Mouse (Mus musculus): ENCODE results near the gene Hlcs.
"Not testable (repeated sequence)": the region's sequence is repeated elsewhere in the genome, so short reads cannot be mapped to it uniquely, and the experiment has no call there.

Hlcs gene

GRCm38 (mm10) chr16:94313229-94314030 is at the start of gene Hlcs:
Gene Hlcs (minus strand): TSS chr16:94313571.
- in situ Hi-C loops (cut with MseI, MboI) = no loop called here

GRCm38 (mm10) chr16:94362174-94362873 is 49.0 kb upstream of the Hlcs start:
- in situ Hi-C loops (cut with MseI, MboI) = no loop called here

GRCm38 (mm10) chr16:94360578-94361350 is 47.4 kb upstream of the Hlcs start:
- in situ Hi-C loops (cut with MseI, MboI) = no loop called here

- in situ Hi-C loops (cut with MseI, MboI) = no loop called here
Measured at GRCm38 (mm10) chr16:94358091-94358490, 44.7 kb upstream of the Hlcs start.

- in situ Hi-C loops (cut with MseI, MboI) = no loop called here
Measured at GRCm38 (mm10) chr16:94356776-94357494, 43.6 kb upstream of the Hlcs start.

GRCm38 (mm10) chr16:94356046-94356445 is 42.7 kb upstream of the Hlcs start:
- in situ Hi-C loops (cut with MseI, MboI) = no loop called here

- in situ Hi-C loops (cut with MseI, MboI) = no loop called here
Measured at GRCm38 (mm10) chr16:94354450-94354849, 41.1 kb upstream of the Hlcs start.

- in situ Hi-C loops (cut with MseI, MboI) = no loop called here
Measured at GRCm38 (mm10) chr16:94350287-94350677, 36.9 kb upstream of the Hlcs start.

- in situ Hi-C loops (cut with MseI, MboI) = no loop called here
Measured at GRCm38 (mm10) chr16:94349588-94350286, 36.4 kb upstream of the Hlcs start.

GRCm38 (mm10) chr16:94348779-94349178 is 35.4 kb upstream of the Hlcs start:
- in situ Hi-C loops (cut with MseI, MboI) = no loop called here

- in situ Hi-C loops (cut with MseI, MboI) = no loop called here
Measured at GRCm38 (mm10) chr16:94347080-94347731, 33.8 kb upstream of the Hlcs start.

- in situ Hi-C loops (cut with MseI, MboI) = no loop called here
Measured at GRCm38 (mm10) chr16:94345733-94346132, 32.4 kb upstream of the Hlcs start.

- in situ Hi-C loops (cut with MseI, MboI) = not testable (repeated sequence)
Measured at GRCm38 (mm10) chr16:94339164-94340160, 26.1 kb upstream of the Hlcs start.

- in situ Hi-C loops (cut with MseI, MboI) = no loop called here
Measured at GRCm38 (mm10) chr16:94335656-94336055, 22.3 kb upstream of the Hlcs start.

- in situ Hi-C loops (cut with MseI, MboI) = no loop called here
Measured at GRCm38 (mm10) chr16:94331886-94332252, 18.5 kb upstream of the Hlcs start.

GRCm38 (mm10) chr16:94331233-94331885 is 18.0 kb upstream of the Hlcs start:
- in situ Hi-C loops (cut with MseI, MboI) = no loop called here

GRCm38 (mm10) chr16:94330429-94330828 is 17.1 kb upstream of the Hlcs start:
- in situ Hi-C loops (cut with MseI, MboI) = no loop called here

All from mouse trophoblast stem cell (cell line).